Mouse (Mus musculus) stomach, postnatal 0 days (tissue): ENCODE measurements around the gene Clic6.
A peak's percentile ranks its signal among the peaks of the same experiment; 100 is the strongest.

Source experiments
- CTCF ChIP-seq: IDR thresholded peaks from 2 replicates; pipeline ENCODE4 v1.5.1; 2016; ENCODE audit warnings: antibody characterized with exemption, low read depth, mild to moderate bottlenecking, moderate library complexity
- EP300 ChIP-seq: optimal IDR thresholded peaks from 2 replicates; pipeline ENCODE3; 2016; ENCODE audit warnings: antibody characterized with exemption

GRCm38 (mm10) chr16:92478561-92479150 is 6.9 kb upstream of the Clic6 start:
- no peak for TF ChIP-seq EP300
- TF ChIP-seq CTCF, result peak; percentile 81
